Mouse (Mus musculus): ENCODE results near the gene Sel1l2.

DNA sequence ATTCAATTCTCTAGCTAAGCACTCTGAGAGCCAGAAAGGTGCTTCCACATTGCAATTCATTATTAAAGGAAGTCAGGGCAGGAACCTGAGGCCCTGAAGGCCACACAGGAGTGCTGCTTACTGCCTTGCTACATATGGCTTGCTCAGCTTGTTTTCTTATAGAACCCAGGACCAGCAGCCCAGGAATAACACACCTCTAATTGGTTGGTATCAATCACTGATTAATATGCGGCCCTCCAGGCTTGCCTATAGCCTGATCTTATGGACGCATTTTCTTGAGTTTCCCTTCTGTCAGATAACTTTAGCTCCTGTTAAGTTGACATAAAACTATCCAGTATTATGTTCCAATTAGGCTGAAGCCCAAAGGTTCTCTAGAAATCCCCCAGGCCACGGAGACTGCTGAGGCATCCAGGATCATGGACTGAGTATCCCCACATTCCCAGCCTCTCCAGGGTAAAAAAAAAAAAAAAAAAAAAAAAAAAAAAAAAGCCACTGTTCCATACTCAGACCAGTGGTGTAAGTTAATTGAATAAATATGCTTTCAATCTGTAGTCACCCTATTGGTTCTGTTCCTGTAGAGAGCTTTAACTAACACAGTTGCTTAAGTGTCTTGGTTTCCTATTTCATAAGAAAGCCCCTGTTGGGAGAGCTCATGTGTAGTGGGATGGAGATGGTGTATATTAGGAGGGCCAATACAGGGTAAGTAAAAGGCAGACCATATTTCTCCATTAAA is 86.4 kb downstream of the Sel1l2 start:
- no peak for TF ChIP-seq CTCF (IDR thresholded peaks at IDR 0.05; ENCODE audit: extremely low read depth, insufficient read depth, insufficient read length, insufficient replicate concordance)
- TF ChIP-seq POLR2A (IDR thresholded peaks at IDR 0.05; ENCODE audit: low read depth, low read length), result no peak
